Mouse (Mus musculus) kidney, postnatal 0 days (tissue): ENCODE measurements at regions not wholly inside any gene's neighbourhood (a gene's known extent, or its start where the extent isn't known, plus 50 kb on each side); places are given as distances from the start of the nearest gene placed in this dataset.
"Not testable (repeated sequence)": the region's sequence is repeated elsewhere in the genome, so short reads cannot be mapped to it uniquely, and the experiment has no call there.

ENCODE experiments used
- ATAC-seq: fragments of 200-750 bp; cut with Nextera tagmentation; replicated peaks from 2 replicates; pipeline ENCODE4 v1.8.0; 2017; ENCODE audit warnings: low read depth, moderate number of reproducible peaks, moderate TSS enrichment, moderate library complexity; ENCODE audit not compliant: low FRiP score
- DNase-seq: peaks from one replicate; pipeline ENCODE4 v3.0.0-alpha.2; 2016; ENCODE audit warnings: low spot score
- H3K27ac ChIP-seq: fragments of 300-500 bp; sonication (generic); 2 replicates; pipeline ENCODE4 v1.5.1; 2014; ENCODE audit warnings: mild to moderate bottlenecking
- H3K27me3 ChIP-seq: fragments of 300-500 bp; sonication (generic); 2 replicates; pipeline ENCODE4 v1.6.1; 2014; ENCODE audit warnings: low read length, mixed read lengths; ENCODE audit not compliant: insufficient read depth
- H3K36me3 ChIP-seq: fragments of 300-500 bp; sonication (generic); 2 replicates; pipeline ENCODE4 v1.6.1; 2014; ENCODE audit warnings: low read length, mixed read lengths; ENCODE audit not compliant: insufficient read depth
- H3K4me1 ChIP-seq: fragments of 300-500 bp; sonication (generic); replicated peaks from 2 replicates; pipeline ENCODE4 v1.6.1; 2014; ENCODE audit warnings: antibody characterized with exemption, low read length, mixed read lengths; ENCODE audit not compliant: insufficient read depth
- H3K4me2 ChIP-seq: fragments of 300-500 bp; sonication (generic); 2 replicates; pipeline ENCODE4 v1.6.1; 2014; ENCODE audit warnings: mild to moderate bottlenecking, low read length, moderate library complexity, mixed read lengths
- H3K4me3 ChIP-seq: fragments of 300-500 bp; sonication (generic); replicated peaks from 2 replicates; pipeline ENCODE4 v1.5.1; 2014; ENCODE audit warnings: low read depth, low read length
- H3K9ac ChIP-seq: fragments of 300-500 bp; sonication (generic); 2 replicates; pipeline ENCODE4 v1.6.1; 2014; ENCODE audit warnings: low read depth, low read length
- H3K9me3 ChIP-seq: fragments of 300-500 bp; sonication (generic); replicated peaks from 2 replicates; pipeline ENCODE4 v1.6.1; 2016; ENCODE audit warnings: low read length, inconsistent platforms, mixed read lengths
- CTCF ChIP-seq: IDR thresholded peaks from 2 replicates; pipeline ENCODE4 v1.5.1; 2016; ENCODE audit warnings: antibody characterized with exemption, low read depth, mild to moderate bottlenecking, moderate library complexity
- WGBS: fragments of 180-500 bp; shearing (Covaris S2); extraction: QIAGEN DNeasy Blood & Tissue Kit; methylation state at CpG from one replicate; pipeline ENCODE4 v1.1.7; 2014; 5-methylcytosine and 5-hydroxymethylcytosine counted together

GRCm38 (mm10) chr16:12699557-12699956 lies 409.9 kb upstream of the Ercc4 start:
- Histone ChIP-seq H3K4me2 (no peak overlapping the region), H3K4me1 (no peaks in the 10 kb centered on the region), H3K9me3 (no peaks in the 10 kb centered on the region), H3K36me3 (no peaks in the 10 kb centered on the region), H3K4me3 (no peak overlapping the region), H3K27ac (no peak overlapping the region), H3K9ac (no peak overlapping the region), H3K27me3 (no peaks in the 10 kb centered on the region)
- DNase-seq (no peak), ATAC-seq (no peak)
- WGBS = 76% methylated on average over 5 of the region's 5 CpGs
- TF ChIP-seq CTCF = no peak

GRCm38 (mm10) chr16:12700088-12700487 lies 409.4 kb upstream of the Ercc4 start:
- H3K27ac ChIP-seq = no peak overlapping the region
- H3K4me2 ChIP-seq = no peak overlapping the region
- H3K4me1 ChIP-seq = no peaks in the 10 kb centered on the region
- H3K36me3 ChIP-seq = no peaks in the 10 kb centered on the region
- 84% methylated on average over 10 of the region's 10 CpGs for WGBS
- H3K9me3 ChIP-seq = no peaks in the 10 kb centered on the region
- H3K9ac ChIP-seq = no peak overlapping the region
- ATAC-seq (no peak), DNase-seq (no peak)
- H3K27me3 ChIP-seq = no peaks in the 10 kb centered on the region
- no peak overlapping the region for H3K4me3 ChIP-seq
- TF ChIP-seq CTCF = no peak

GRCm38 (mm10) chr16:12703818-12704590 lies 405.5 kb upstream of the Ercc4 start:
- ATAC-seq (no peak), DNase-seq (no peak)
- Histone ChIP-seq H3K9ac (no peak overlapping the region), H3K4me1 (no peaks in the 10 kb centered on the region), H3K27me3 (no peaks in the 10 kb centered on the region), H3K36me3 (no peaks in the 10 kb centered on the region), H3K4me3 (no peak overlapping the region), H3K4me2 (no peak overlapping the region), H3K9me3 (no peaks in the 10 kb centered on the region), H3K27ac (no peak overlapping the region)
- WGBS = 69% methylated on average over 9 of the region's 9 CpGs
- TF ChIP-seq CTCF = no peak

- Histone ChIP-seq H3K4me1 (no peaks in the 10 kb centered on the region), H3K27ac (no peak overlapping the region), H3K36me3 (no peaks in the 10 kb centered on the region), H3K27me3 (no peaks in the 10 kb centered on the region), H3K9me3 (no peaks in the 10 kb centered on the region), H3K4me3 (no peak overlapping the region), H3K9ac (no peak overlapping the region), H3K4me2 (no peak overlapping the region)
- TF ChIP-seq CTCF = no peak
- DNase-seq = peak; percentile 2
- ATAC-seq = no peak
These were observed 402.6 kb upstream of the Ercc4 start for GRCm38 (mm10) chr16:12706907-12707306.

- ATAC-seq, H3K4me1 ChIP-seq, DNase-seq, H3K4me3 ChIP-seq, H3K9me3 ChIP-seq, H3K4me2 ChIP-seq, H3K36me3 ChIP-seq, H3K9ac ChIP-seq, H3K27ac ChIP-seq, H3K27me3 ChIP-seq: not testable (repeated sequence)
- WGBS = 75% methylated on average over 4 of the region's 7 CpGs
These were observed 388.1 kb upstream of the Ercc4 start for GRCm38 (mm10) chr16:12721368-12721767.

- no peak for TF ChIP-seq CTCF
- Histone ChIP-seq H3K9ac (no peak overlapping the region), H3K4me3 (no peak overlapping the region), H3K9me3 (no peaks in the 10 kb centered on the region), H3K27me3 (no peaks in the 10 kb centered on the region), H3K36me3 (no peaks in the 10 kb centered on the region), H3K27ac (no peak overlapping the region), H3K4me1 (no peaks in the 10 kb centered on the region), H3K4me2 (no peak overlapping the region)
- DNase-seq (no peak), ATAC-seq (no peak)
These were observed 383.4 kb upstream of the Ercc4 start for GRCm38 (mm10) chr16:12726043-12726442.

- WGBS = 80% methylated on average over 2 of the region's 2 CpGs
- not testable (repeated sequence) for DNase-seq, ATAC-seq, H3K4me1 ChIP-seq, H3K27ac ChIP-seq, H3K36me3 ChIP-seq, H3K4me3 ChIP-seq, H3K9me3 ChIP-seq, H3K27me3 ChIP-seq, H3K4me2 ChIP-seq, H3K9ac ChIP-seq
These were observed 379.2 kb upstream of the Ercc4 start for GRCm38 (mm10) chr16:12730167-12730730.
